Comparison of ENCODE assay signal across 27 mouse cellular contexts in the genomic region with DNA sequence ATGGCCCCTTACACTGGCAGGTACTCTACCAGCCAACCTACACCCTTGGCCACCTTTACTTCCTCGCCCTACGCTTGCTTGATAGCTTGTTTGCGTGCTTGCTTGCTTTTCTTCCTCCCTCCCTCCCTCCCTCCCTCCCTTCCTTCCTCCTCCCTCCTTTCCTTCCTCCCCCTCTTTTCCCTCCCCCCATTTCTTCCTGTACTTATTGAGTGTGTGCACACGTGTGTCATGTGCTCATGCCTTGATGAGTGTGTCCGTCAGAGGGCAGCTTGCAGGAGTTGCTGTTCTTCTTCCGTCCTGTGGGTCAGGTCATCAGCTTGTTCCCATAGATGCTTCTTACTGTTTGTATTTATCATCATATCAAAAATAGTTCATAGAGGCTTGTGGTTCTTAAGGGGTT. TPM values are rescaled to one million over a fixed set of nuclear protein-coding genes. Genes with fewer than 3 reads are reported as not detected.
A peak's percentile ranks its signal among the peaks of the same experiment; 100 is the strongest.
DNase-seq lines count a peak whose midpoint lies in the region; ATAC-seq and TF ChIP-seq lines count a peak whose summit lies in the region.
"Had no signal": no experiment of that assay in that cellular context is flagged by ENCODE, and none has a peak within 500 bp of the region (broad histone marks: within the 10 kb centered on the region; RNA-seq: fewer than 3 reads in every experiment).

No protein-coding gene starts in this region.

- no peak overlapping the region for H3K4me3 ChIP-seq in heart, embryonic 10.5 days
- no peak overlapping the region for H3K4me3 ChIP-seq in heart, embryonic 12.5 days
- no peak overlapping the region for H3K4me3 ChIP-seq in lung, postnatal 0 days (ENCODE audit: low read depth, low read length)
- H3K4me3 ChIP-seq: embryonic facial prominence, embryonic 10.5 days; forebrain, embryonic 15.5 days; hindbrain, embryonic 15.5 days; left cerebral cortex, adult 2 months; limb, embryonic 10.5 days; stomach, embryonic 15.5 days had no signal

- DNase-seq in heart, embryonic 10.5 days (ENCODE audit: low spot score): peak; percentile 47
- DNase-seq in lung, postnatal 0 days (ENCODE audit: low spot score): peak; percentile 40
- no peak for DNase-seq in lung, postnatal 4 days
- DNase-seq in CD4-positive helper T cell, adult 2 months (ENCODE audit: low read depth, low spot score): peak; percentile 63
- DNase-seq in left cerebral cortex, postnatal 36 days (ENCODE audit: low spot score in 2 of 2): no peak
- no peak for DNase-seq in urinary bladder, postnatal 25 days (ENCODE audit: low spot score)
- DNase-seq: adrenal gland, adult 8-10 months; cerebellum, adult 11-12 months; cerebellum, postnatal 10 days; gastrocnemius, postnatal 10 days; heart, adult 18-20 months; right cerebral cortex, postnatal 14 days; spleen, adult 18-20 months had no signal

- H3K27me3 ChIP-seq in heart, embryonic 10.5 days (ENCODE audit: insufficient read depth, poor library complexity, severe bottlenecking): no peaks in the 10 kb centered on the region
- no peaks in the 10 kb centered on the region for H3K27me3 ChIP-seq in heart, embryonic 12.5 days (replicated peaks)
- H3K27me3 ChIP-seq in lung, postnatal 0 days (replicated peaks; ENCODE audit: insufficient read depth, low read length): no peaks in the 10 kb centered on the region
- H3K27me3 ChIP-seq: CH12.LX; forebrain, embryonic 15.5 days; hindbrain, embryonic 15.5 days; Patski; stomach, embryonic 15.5 days had no signal

- no peak overlapping the region for H3K9ac ChIP-seq in heart, embryonic 12.5 days
- no peak overlapping the region for H3K9ac ChIP-seq in lung, postnatal 0 days (replicated peaks; ENCODE audit: low read depth)
- H3K9ac ChIP-seq: forebrain, embryonic 15.5 days; hindbrain, embryonic 15.5 days; liver, embryonic 14.5 days; stomach, embryonic 15.5 days had no signal

- H3K4me1 ChIP-seq in heart, embryonic 10.5 days: 0 out of 2 replicates have a peak, but pooled peaks cover 6% of the 10 kb centered on the region
- H3K4me1 ChIP-seq in heart, embryonic 12.5 days (replicated peaks): peaks cover 11% of the 10 kb centered on the region
- H3K4me1 ChIP-seq in lung, postnatal 0 days (ENCODE audit: insufficient read depth, low read depth, low read length): peaks cover 16% of the 10 kb centered on the region; the same call in 1 of the 2 replicates
- H3K4me1 ChIP-seq: forebrain, embryonic 15.5 days had no signal

- WGBS in heart, embryonic 10.5 days: 84% methylated on average over 6 of the region's 6 CpGs
- WGBS in heart, embryonic 12.5 days: 79% methylated on average over 6 of the region's 6 CpGs
- 32% methylated on average over 6 of the region's 6 CpGs for WGBS in lung, postnatal 0 days

- no peak for TF ChIP-seq EP300 in lung, postnatal 0 days (IDR thresholded peaks at IDR 0.05)

- ATAC-seq in heart, embryonic 12.5 days (ENCODE audit: insufficient number of reproducible peaks, low FRiP score): no peak
- 0 out of 2 replicates have a peak, but pooled peaks have one; percentile 13 for ATAC-seq in lung, postnatal 0 days
- peak; percentile 13 for ATAC-seq in inflammation-experienced regulatory T-cells, adult 6 months
- ATAC-seq: forebrain, embryonic 15.5 days; intestine, embryonic 16.5 days; Patski had no signal

- peaks cover 90% of the 10 kb centered on the region for H3K36me3 ChIP-seq in heart, embryonic 10.5 days
- H3K36me3 ChIP-seq in heart, embryonic 12.5 days: peaks cover 78% of the 10 kb centered on the region
- peaks cover 2% of the 10 kb centered on the region; the same call in 1 of the 2 replicates for H3K36me3 ChIP-seq in lung, postnatal 0 days (ENCODE audit: insufficient read depth, low read length)

- no peak overlapping the region for H3K27ac ChIP-seq in heart, embryonic 10.5 days
- H3K27ac ChIP-seq in heart, embryonic 12.5 days (ENCODE audit: poor library complexity, severe bottlenecking): no peak overlapping the region
- peak overlapping the region; percentile 45; the same call in 1 of the 2 replicates for H3K27ac ChIP-seq in lung, postnatal 0 days (ENCODE audit: low read length)
- H3K27ac ChIP-seq: embryonic facial prominence, embryonic 10.5 days; forebrain, embryonic 15.5 days; hindbrain, embryonic 15.5 days; left cerebral cortex, adult 2 months; limb, embryonic 10.5 days; liver, embryonic 14.5 days had no signal

- TF ChIP-seq CTCF in lung, postnatal 0 days (IDR thresholded peaks at IDR 0.05): peak; percentile 25; the same call in 1 of the 2 replicates

- no peaks in the 10 kb centered on the region for H3K9me3 ChIP-seq in heart, embryonic 10.5 days
- no peaks in the 10 kb centered on the region for H3K9me3 ChIP-seq in heart, embryonic 12.5 days (replicated peaks)
- no peaks in the 10 kb centered on the region for H3K9me3 ChIP-seq in lung, postnatal 0 days (ENCODE audit: low read length)
- H3K9me3 ChIP-seq: embryonic facial prominence, embryonic 10.5 days; forebrain, embryonic 15.5 days; G1E; hindbrain, embryonic 15.5 days; limb, embryonic 10.5 days; stomach, embryonic 15.5 days had no signal

- H3K4me2 ChIP-seq in heart, embryonic 12.5 days: no peak overlapping the region
- H3K4me2 ChIP-seq in lung, postnatal 0 days (replicated peaks; ENCODE audit: low read depth, low read length): no peak overlapping the region
- H3K4me2 ChIP-seq: forebrain, embryonic 15.5 days; hindbrain, embryonic 15.5 days; midbrain, embryonic 11.5 days; stomach, embryonic 15.5 days had no signal

- intact Hi-C loops in left cerebral cortex, postnatal 36 days (cut with DNase I): no loop called here

RNA-seq across cellular contexts. Expression of a gene that starts 25.2 kb away (rescaled TPM):
- 59.8 and 82.1 TPM in 2 replicates for polyA plus RNA-seq in heart, embryonic 10.5 days (2016; fragmentation: Nextera tagmentation; extraction: Ambion mirVana)
- 70.6 and 71.8 TPM in 2 replicates for polyA plus RNA-seq in heart, embryonic 12.5 days (2016; fragmentation: Nextera tagmentation; extraction: Ambion mirVana)
- polyA plus RNA-seq in lung, postnatal 0 days (2015; fragmentation: Nextera tagmentation; extraction: Ambion mirVana): 71.9 and 79.9 TPM in 2 replicates
- polyA plus RNA-seq in inflammation-experienced regulatory T-cells, adult 6 months (2017; shearing (Covaris generic)): 10 to 100 TPM; 49.3 to 67.5 (median 63.5) TPM
- total RNA-seq in left cerebral cortex, postnatal 36 days (2021): 100 to 1,000 TPM; 104 to 107 TPM

Comparison
In these comparisons a context has a peak if more than half of its experiments do, and no peak if none do; other contexts are left out.
1. DNase-seq: peak in heart, embryonic 10.5 days (single experiment), lung, postnatal 0 days (single experiment) and CD4-positive helper T cell, adult 2 months (single experiment); none in lung, postnatal 4 days (0 of 2), left cerebral cortex, postnatal 36 days (0 of 2) and urinary bladder, postnatal 25 days (single experiment).